Mouse (Mus musculus) small intestine, adult 2 months (tissue): ENCODE measurements at regions not wholly inside any gene's neighbourhood (a gene's known extent, or its start where the extent isn't known, plus 50 kb on each side); places are given as distances from the start of the nearest gene placed in this dataset.

ENCODE experiments used
- CTCF ChIP-seq: fragments of 200-500 bp; IDR thresholded peaks from 2 replicates; pipeline ENCODE4 v1.5.1; 2012; ENCODE audit warnings: low read depth, mild to moderate bottlenecking, control low read depth, inconsistent platforms, low read length, moderate library complexity, mixed read lengths; ENCODE audit not compliant: insufficient replicate concordance, insufficient read length; ENCODE audit errors: extremely low read depth
- POLR2A ChIP-seq: fragments of 200-500 bp; IDR thresholded peaks from 2 replicates; pipeline ENCODE4 v1.6.1; 2012; ENCODE audit warnings: low read depth, mild to moderate bottlenecking, control low read depth, inconsistent platforms, low read length, moderate library complexity

GRCm38 (mm10) chr16:57949680-57950079 is 195.1 kb upstream of the Col8a1 start:
- TF ChIP-seq CTCF (no peak), POLR2A (no peak)
